Mouse (Mus musculus) ES-CJ7 (cell line): ENCODE measurements around the gene Lmntd1.
"Not testable (repeated sequence)": the region's sequence is repeated elsewhere in the genome, so short reads cannot be mapped to it uniquely, and the experiment has no call there.

Experiments
- DNase-seq: peaks from one replicate; pipeline ENCODE4 v3.0.0; 2011; ENCODE audit warnings: low read depth, low spot score

Gene Lmntd1

DNA sequence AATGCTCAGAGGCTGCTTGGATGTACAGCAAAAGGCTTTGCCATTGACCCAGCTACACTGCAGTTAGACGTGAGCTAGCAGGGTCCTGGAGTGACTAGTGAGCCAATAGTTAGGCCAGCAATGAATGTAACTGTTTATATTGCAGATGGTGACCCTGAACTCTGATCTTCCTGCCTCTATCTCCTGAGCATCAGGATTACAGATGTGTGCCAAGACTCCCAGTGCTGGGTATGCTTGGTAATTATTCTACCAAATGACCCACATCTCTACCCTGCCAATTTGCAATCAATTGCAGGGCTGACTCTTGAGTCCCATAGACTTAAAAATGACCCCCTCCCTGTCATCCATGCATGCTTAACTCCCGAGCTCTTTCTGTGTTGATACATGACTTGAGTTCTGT is 269.4 kb downstream of the Lmntd1 start:
- DNase-seq = no peak

DNA sequence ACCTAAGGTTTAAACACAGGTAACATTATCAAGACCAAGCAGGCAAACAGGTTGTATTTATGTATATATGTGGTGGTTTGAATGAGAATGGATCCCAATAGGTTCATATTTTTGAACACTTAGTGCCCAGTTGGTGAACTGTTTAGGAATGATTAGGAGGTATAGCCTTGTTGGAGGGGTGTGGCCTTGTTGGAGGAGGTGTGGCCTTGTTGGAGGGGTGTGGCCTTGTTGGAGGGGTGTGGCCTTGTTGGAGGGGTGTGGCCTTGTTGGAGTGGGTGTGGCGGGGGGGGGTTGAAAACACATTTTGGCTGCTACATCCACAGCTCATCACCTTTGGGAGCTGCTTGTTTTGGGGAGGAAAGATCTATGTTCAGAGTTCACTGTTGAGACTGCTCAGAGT is 270.7 kb downstream of the Lmntd1 start:
- DNase-seq = no peak

DNA sequence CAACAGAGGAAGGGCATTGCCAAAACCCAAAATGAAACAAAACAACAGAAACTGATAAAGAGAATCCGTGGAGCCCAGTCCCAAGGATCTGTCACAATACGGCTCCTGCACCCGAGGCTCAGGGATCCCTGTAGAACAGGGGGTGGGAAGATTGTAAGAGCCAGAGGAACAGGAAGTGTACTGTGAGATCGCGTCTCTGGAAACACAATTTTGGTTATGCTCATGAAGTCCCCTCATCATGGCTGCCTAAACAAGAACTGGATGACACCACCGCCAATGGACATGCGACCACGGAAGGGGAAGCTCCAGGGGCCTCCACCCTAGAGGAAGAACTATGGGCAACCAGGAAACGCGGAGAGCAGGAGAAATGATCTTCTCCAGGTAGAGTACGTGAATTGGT is 271.3 kb downstream of the Lmntd1 start:
- no peak for DNase-seq

GRCm38 (mm10) chr6:145341301-145342193 is 272.6 kb downstream of the Lmntd1 start:
- peak; percentile 95 for DNase-seq

- DNase-seq = peak; percentile 99
Observed at GRCm38 (mm10) chr6:145340657-145341146, 273.4 kb downstream of the Lmntd1 start.

GRCm38 (mm10) chr6:145339956-145340656 is 274.0 kb downstream of the Lmntd1 start:
- peak; percentile 92 for DNase-seq

DNA sequence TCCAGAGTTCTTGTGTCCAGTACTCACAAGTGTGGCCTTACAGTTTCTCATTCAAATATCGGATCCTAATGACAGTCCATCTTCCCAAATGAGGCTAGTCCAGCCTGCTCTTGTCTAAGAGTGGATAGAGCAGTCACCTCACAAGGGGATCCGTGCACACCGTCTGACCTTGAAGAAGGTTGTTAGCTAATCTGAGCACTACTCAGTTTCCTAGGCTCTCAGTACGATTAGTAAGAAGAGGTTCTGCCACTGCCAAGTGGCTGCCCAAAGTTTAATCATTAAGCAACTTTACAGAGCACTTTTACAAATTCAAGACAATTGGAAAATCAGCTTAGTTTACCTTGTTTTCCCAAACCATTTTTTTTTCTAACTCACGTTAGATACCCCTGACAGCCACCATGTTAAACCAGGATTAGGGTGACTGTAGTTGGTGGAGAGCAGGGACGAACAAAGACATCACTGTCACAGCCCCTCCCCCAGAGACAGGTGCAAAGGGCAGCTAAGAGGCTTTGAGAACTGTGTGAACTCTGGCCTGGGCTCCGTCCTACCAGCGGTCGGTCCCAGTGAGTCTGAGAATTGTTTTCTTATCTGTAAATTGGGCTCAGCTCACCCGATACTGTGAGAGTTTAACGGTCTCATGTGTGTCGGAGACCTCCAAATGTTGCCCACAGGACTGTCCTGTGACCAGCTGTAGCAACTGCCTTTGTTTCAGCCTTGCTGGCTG is 275.4 kb downstream of the Lmntd1 start:
- DNase-seq = peak; percentile 52

DNA sequence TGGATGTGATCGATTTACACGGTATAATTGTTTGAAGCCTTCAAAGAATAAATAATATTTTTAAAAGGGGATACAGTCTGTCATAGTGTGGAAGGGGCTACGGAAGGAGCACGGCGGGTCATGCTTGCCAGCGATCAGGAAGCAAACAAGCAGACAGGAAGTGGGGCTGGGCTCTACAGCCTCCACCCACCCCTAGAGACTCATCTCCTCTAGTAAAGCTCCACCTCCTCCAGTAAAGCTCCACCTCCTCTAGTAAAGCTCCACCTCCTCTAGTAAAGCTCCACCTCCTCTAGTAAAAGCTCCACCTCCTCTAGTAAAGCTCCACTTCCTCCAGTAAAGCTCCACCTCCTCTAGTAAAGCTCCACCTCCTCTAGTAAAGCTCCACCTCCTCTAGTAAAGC is 276.6 kb downstream of the Lmntd1 start:
- not testable (repeated sequence) for DNase-seq

- DNase-seq = no peak
Observed at GRCm38 (mm10) chr6:145335876-145336768, 278.0 kb downstream of the Lmntd1 start.

DNA sequence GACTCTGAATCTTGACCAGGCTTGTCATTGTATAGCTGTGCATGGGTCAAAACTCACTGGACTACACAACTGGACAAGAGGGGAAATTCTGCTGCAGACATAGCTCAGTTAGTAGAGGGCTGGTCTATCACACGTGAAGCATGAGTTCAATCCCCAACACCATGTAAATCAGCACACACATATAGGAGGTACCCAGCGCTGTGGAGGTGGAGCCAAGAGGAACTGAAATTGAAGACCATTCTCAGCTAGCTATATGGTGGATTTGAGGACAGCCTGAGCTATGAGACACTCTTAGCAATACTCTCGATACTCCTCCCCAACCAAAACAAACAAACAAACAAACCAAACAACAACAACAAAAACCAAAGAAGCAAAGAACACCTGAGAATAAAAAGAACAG is 279.9 kb downstream of the Lmntd1 start:
- DNase-seq = no peak

DNA sequence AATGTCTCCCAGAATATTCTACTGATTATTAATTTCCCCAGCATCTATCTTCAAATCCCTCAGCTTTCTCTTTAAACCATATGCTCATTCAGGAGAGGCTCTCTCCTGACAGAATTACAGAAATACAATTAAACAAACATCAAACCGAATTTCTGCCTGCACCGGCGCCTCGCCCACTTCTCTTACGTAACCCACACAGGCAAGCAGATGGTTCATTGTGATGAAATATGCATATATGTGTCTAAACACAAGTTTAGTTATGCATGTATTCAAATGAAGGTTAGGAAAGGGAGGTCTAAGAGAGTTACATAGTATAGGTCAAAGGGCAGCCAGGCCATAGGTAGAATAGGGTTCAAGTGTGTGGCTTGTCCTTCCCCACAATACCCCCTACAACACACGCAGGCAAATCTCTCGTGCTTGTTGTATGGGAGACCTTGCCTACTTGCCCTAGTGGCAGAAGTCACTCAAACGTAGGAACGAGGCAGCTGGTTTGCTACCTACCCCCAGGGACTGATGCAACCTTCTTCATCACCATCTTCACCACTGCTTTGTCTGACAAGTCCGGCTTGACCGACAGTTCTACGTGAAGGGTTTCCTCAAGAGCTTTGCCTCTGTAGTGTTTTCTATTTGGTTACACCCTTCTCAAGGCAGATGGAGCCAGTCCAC is 287.8 kb downstream of the Lmntd1 start:
- DNase-seq = no peak

DNA sequence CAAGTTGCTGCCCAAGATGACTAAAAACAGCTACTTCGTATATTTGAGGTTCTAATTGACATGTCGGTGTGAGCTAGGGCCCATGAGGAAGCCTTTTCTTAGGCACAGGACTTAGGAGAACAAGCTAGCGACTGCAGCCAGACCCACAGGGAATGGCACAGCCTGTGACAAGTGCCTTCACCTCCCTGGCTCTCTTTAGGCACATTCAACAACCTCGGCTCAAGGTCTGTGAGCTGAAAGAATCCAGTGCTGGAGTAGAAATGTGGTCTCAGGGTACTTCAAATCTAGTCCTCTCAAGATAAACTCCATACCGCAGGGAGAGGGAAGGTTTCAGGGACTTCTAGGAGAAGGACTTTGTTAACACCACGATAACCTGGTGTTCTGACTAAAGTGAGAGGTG is 289.0 kb downstream of the Lmntd1 start:
- no peak for DNase-seq

GRCm38 (mm10) chr6:145324470-145324869 is 289.6 kb downstream of the Lmntd1 start:
- DNase-seq = no peak

DNA sequence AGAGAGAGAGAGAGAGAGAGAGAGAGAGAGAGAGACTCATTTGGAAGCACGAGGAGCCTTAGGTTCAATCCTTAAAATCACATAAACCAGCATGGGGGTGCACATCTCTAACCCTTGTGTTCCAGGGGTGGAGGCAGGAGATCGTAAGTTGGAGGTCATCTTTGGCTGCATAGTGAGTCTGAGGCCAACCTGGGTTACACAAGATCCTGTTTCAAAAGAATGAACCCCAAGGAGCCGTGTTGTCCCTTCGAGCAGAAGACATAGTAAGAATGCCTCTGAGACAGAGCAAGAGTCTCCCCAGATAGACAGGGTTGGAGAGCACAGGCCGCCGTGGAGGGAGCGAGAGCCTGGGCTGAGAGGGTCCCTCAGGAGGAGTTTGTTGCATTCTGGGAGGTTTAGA is 291.9 kb downstream of the Lmntd1 start:
- DNase-seq = no peak

DNA sequence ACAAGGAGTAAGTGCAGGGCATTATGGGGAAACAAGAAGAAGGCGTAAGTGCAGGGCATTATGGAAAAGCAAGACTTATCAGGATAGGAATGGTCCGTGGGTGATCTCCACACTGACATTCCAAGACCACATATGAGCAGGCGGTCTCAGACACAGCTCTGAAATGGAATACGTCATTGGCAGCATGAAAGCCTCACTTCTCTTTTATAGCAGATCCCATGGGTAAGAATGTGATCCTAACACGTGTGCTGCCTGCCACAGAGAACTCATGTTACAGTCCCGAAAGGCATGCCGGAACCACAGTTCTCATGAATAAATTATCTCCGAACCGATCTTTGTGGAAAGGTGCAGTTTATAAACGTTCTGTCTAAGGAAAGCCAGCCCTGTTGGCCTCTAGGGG is 294.0 kb downstream of the Lmntd1 start:
- DNase-seq = no peak
